Mouse (Mus musculus): ENCODE measurements around the gene Riiad1.

Riiad1 gene

GRCm38 (mm10) chr3:94463926-94464578, 16.1 kb downstream of the Riiad1 start:
- in situ Hi-C loops (cut with MboI, MseI) = no loop called here

- in situ Hi-C loops (cut with MboI, MseI) = no loop called here
Observed at GRCm38 (mm10) chr3:94459834-94460233, 20.3 kb downstream of the Riiad1 start.

- in situ Hi-C loops (cut with MboI, MseI) = no loop called here
Observed at GRCm38 (mm10) chr3:94457055-94457454, 23.1 kb downstream of the Riiad1 start.

GRCm38 (mm10) chr3:94456529-94457000, 23.6 kb downstream of the Riiad1 start:
- in situ Hi-C loops (cut with MboI, MseI) = no loop called here

- in situ Hi-C loops (cut with MboI, MseI) = loop anchor here (10.0 kb wide), 1 partner anchor 885 kb away; no protein-coding TSS in a partner anchor
Observed at GRCm38 (mm10) chr3:94449377-94449776, 30.8 kb downstream of the Riiad1 start.

- in situ Hi-C loops (cut with MboI, MseI) = loop anchor here (5.0 to 10.0 kb wide), 2 partner anchors 66 to 879 kb away; no protein-coding TSS in a partner anchor
Observed at GRCm38 (mm10) chr3:94443597-94443964, 36.6 kb downstream of the Riiad1 start, which contains the start of gene Oaz3. Gene Oaz3, minus strand, starts transcription at chr3:94443915.

GRCm38 (mm10) chr3:94442951-94443596, 37.1 kb downstream of the Riiad1 start, which contains the start of gene Mrpl9:
Gene Mrpl9, plus strand, starts transcription at chr3:94443318.
- in situ Hi-C loops (cut with MboI, MseI) = loop anchor here (5.0 to 10.0 kb wide), 2 partner anchors 66 to 878 kb away; no protein-coding TSS in a partner anchor

GRCm38 (mm10) chr3:94441182-94441581, 39.0 kb downstream of the Riiad1 start:
- in situ Hi-C loops (cut with MboI, MseI) = loop anchor here (5.0 to 10.0 kb wide), 2 partner anchors 64 to 876 kb away; no protein-coding TSS in a partner anchor

GRCm38 (mm10) chr3:94436420-94436819, 43.7 kb downstream of the Riiad1 start:
- in situ Hi-C loops (cut with MboI, MseI) = no loop called here

- in situ Hi-C loops (cut with MboI, MseI) = no loop called here
Observed at GRCm38 (mm10) chr3:94434305-94434704, 45.8 kb downstream of the Riiad1 start.

- in situ Hi-C loops (cut with MboI, MseI) = no loop called here
Observed at GRCm38 (mm10) chr3:94430980-94431379, 49.2 kb downstream of the Riiad1 start.

All from regulatory T cell (primary cell).